Mouse (Mus musculus): ENCODE data around the gene Bpi. TPM values are rescaled to one million over a fixed set of nuclear protein-coding genes. Genes with fewer than 3 reads are reported as not detected.

Bpi gene
- polyA plus RNA-seq, 1 experiment, result 0.06 TPM

DNA sequence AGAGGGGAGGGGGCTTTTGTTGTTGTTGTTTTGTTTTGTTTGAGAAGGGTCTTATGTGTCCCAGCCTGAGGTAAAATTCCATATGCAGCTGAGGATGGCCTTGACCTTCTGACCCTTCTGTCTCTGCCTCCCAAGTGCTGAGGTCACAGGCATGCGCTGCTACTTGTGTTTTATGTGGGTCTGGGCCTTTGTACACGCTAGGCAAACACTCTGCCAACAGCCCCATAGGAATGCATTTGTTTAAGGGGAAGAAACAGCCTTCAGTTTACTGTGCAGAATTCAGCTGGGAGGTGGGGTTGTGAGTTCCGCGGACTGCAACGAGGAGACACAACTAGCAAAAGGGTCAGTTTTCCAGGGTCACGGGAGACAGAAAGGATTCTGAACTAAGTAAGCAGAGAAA is 27.3 kb upstream of the Bpi start:
- 64% methylated on average over 6 of the region's 6 CpGs for WGBS
- no peak overlapping the region for H3K4me3 ChIP-seq (ENCODE audit: insufficient read depth, low read depth, low read length)
- H3K27me3 ChIP-seq (replicated peaks; ENCODE audit: control insufficient read depth, insufficient read depth, low read length), result no peaks in the 10 kb centered on the region
- DNase-seq, result no peak
- no peak for TF ChIP-seq CTCF (conservative IDR thresholded peaks at IDR 0.05; ENCODE audit: insufficient read depth, insufficient read length, low read depth, low read length)
- TF ChIP-seq POLR2A (IDR thresholded peaks at IDR 0.05; ENCODE audit: low read depth, low read length), result no peak
- no peaks in the 10 kb centered on the region for H3K36me3 ChIP-seq (ENCODE audit: control insufficient read depth, insufficient read depth, low read length)
- H3K27ac ChIP-seq (ENCODE audit: insufficient read depth, low read depth, low read length), result no peak overlapping the region
- peaks cover 3% of the 10 kb centered on the region; the same call in 1 of the 2 replicates for H3K4me1 ChIP-seq (ENCODE audit: control insufficient read depth, insufficient read depth, low read length)

DNA sequence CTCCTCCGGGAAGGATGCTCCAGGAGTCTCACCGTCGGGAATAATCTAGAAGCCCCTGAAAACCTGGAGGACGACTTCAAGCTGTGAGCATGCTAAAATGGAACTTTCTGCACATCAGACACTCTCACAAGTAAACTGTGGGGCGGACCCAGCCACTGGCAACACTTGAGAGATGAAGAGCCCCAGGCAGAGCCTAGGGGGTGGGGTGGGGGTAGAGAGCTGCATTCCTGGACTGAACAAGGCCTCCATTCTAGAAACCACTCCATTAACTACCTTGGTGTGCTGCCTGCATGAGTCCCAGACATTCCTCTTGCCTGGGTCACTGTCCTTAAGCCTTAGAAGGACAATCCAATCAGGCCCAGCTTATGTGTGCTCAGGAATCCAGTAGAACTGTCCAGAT is 26.8 kb upstream of the Bpi start:
- Histone ChIP-seq H3K27ac (ENCODE audit: insufficient read depth, low read depth, low read length) (no peak overlapping the region), H3K4me1 (ENCODE audit: control insufficient read depth, insufficient read depth, low read length) (peaks cover 3% of the 10 kb centered on the region; the same call in 1 of the 2 replicates)
- TF ChIP-seq CTCF (conservative IDR thresholded peaks at IDR 0.05; ENCODE audit: insufficient read depth, insufficient read length, low read depth, low read length) (no peak), POLR2A (IDR thresholded peaks at IDR 0.05; ENCODE audit: low read depth, low read length) (no peak)

DNA sequence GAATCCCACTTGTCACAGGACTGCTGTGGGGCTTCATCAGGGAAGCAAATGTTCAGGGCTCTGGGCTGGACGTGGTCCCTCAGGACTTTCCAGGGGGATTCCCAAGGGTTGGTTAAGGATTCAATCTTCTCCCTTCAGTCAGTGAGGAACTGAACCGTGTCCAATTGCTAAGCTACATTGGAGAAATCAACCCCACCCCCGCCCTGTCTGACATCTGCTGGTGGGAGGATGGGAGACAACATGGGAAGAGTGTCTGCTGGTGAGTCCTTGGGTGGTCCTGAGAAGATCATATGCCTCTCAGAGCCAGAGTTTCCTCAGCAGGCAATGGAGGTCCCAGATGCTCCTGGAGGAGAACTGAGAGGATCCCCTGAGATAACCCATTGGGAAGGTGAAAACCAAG is 25.5 kb upstream of the Bpi start:
- H3K4me3 ChIP-seq (ENCODE audit: insufficient read depth, low read depth, low read length), result no peak overlapping the region
- no peaks in the 10 kb centered on the region for H3K36me3 ChIP-seq (ENCODE audit: control insufficient read depth, insufficient read depth, low read length)
- TF ChIP-seq CTCF (conservative IDR thresholded peaks at IDR 0.05; ENCODE audit: insufficient read depth, insufficient read length, low read depth, low read length) (no peak), POLR2A (IDR thresholded peaks at IDR 0.05; ENCODE audit: low read depth, low read length) (no peak)
- DNase-seq, result no peak
- H3K4me1 ChIP-seq (ENCODE audit: control insufficient read depth, insufficient read depth, low read length), result peaks cover 3% of the 10 kb centered on the region; the same call in 1 of the 2 replicates
- H3K27ac ChIP-seq (ENCODE audit: insufficient read depth, low read depth, low read length), result no peak overlapping the region
- WGBS, result 50% methylated on average over 3 of the region's 3 CpGs
- no peaks in the 10 kb centered on the region for H3K27me3 ChIP-seq (replicated peaks; ENCODE audit: control insufficient read depth, insufficient read depth, low read length)

More for the DNA sequence above, 26.8 kb upstream of the Bpi start:
- no peaks in the 10 kb centered on the region for H3K27me3 ChIP-seq (replicated peaks; ENCODE audit: control insufficient read depth, insufficient read depth, low read length)
- WGBS, result 77% methylated on average over 5 of the region's 5 CpGs
- H3K4me3 ChIP-seq (ENCODE audit: insufficient read depth, low read depth, low read length), result no peak overlapping the region
- no peaks in the 10 kb centered on the region for H3K36me3 ChIP-seq (ENCODE audit: control insufficient read depth, insufficient read depth, low read length)
- no peak for DNase-seq

DNA sequence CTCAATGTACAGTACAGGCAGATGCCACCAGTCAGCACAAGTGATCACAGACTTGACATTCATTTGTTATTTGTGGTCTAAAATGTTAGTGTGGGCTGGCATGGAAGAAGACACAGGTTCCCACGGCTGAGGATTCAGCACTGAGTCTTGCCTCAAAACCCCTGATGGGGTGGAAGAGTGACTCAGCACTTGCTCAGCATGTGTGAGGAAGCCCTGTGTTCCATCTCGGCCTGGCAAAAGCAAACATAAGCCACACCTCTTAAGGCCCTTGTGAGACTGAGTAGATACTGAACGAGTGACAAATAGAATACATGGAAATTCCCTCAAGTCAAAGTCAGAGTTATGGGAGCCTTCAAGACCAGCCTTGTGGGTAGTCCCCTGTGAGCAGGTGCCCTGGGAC is 24.8 kb upstream of the Bpi start:
- DNase-seq, result no peak
- 73% methylated on average over 3 of the region's 3 CpGs for WGBS
- Histone ChIP-seq H3K4me1 (ENCODE audit: control insufficient read depth, insufficient read depth, low read length) (peaks cover 3% of the 10 kb centered on the region; the same call in 1 of the 2 replicates), H3K36me3 (ENCODE audit: control insufficient read depth, insufficient read depth, low read length) (no peaks in the 10 kb centered on the region), H3K27ac (ENCODE audit: insufficient read depth, low read depth, low read length) (no peak overlapping the region), H3K27me3 (replicated peaks; ENCODE audit: control insufficient read depth, insufficient read depth, low read length) (no peaks in the 10 kb centered on the region), H3K4me3 (ENCODE audit: insufficient read depth, low read depth, low read length) (no peak overlapping the region)
- TF ChIP-seq POLR2A (IDR thresholded peaks at IDR 0.05; ENCODE audit: low read depth, low read length) (no peak), CTCF (conservative IDR thresholded peaks at IDR 0.05; ENCODE audit: insufficient read depth, insufficient read length, low read depth, low read length) (no peak)

DNA sequence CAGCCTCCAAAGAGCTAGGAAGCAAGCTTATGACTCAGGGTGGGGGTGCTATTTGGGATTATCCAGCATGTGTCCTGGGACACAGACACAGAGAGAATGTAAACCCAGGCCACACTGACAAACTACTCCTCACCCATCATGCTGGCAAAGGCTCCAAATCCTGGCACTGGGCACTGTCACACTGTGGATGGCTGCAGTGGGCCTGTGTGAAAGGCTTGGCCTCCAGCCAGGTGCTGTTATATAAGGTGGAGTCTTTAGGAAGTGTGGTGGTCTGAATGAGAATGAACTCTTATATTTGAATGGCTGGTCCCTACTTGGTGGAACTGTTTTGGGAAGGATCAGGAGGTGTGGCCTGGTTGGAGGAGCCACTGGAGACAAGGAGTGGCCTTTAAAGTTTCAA is 21.2 kb upstream of the Bpi start:
- Histone ChIP-seq H3K4me3 (ENCODE audit: insufficient read depth, low read depth, low read length) (no peak overlapping the region), H3K27me3 (replicated peaks; ENCODE audit: control insufficient read depth, insufficient read depth, low read length) (no peaks in the 10 kb centered on the region), H3K4me1 (ENCODE audit: control insufficient read depth, insufficient read depth, low read length) (no peaks in the 10 kb centered on the region), H3K36me3 (ENCODE audit: control insufficient read depth, insufficient read depth, low read length) (no peaks in the 10 kb centered on the region), H3K27ac (ENCODE audit: insufficient read depth, low read depth, low read length) (no peak overlapping the region)
- TF ChIP-seq POLR2A (IDR thresholded peaks at IDR 0.05; ENCODE audit: low read depth, low read length), result no peak
- no peak for DNase-seq

DNA sequence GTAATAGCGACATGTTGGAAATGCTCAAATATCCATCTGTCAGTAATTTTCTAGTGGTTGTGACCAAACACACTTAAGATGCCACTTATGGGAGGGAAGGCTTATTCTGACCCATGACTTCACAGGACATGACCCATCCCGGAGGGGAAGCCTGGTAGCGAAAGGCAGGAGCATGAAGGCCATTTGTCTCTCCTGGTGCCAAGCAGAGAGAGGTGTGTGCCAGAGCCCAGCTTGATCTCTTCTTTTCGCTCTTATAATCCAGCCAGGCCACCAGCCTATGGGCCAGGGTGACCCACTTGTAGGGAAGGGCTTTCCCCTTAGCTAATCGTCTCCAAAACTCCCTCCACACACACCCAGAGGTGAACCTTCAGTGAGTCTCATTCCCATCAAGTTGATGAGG is 19.8 kb upstream of the Bpi start:
- Histone ChIP-seq H3K27ac (ENCODE audit: insufficient read depth, low read depth, low read length) (no peak overlapping the region), H3K36me3 (ENCODE audit: control insufficient read depth, insufficient read depth, low read length) (no peaks in the 10 kb centered on the region), H3K4me1 (ENCODE audit: control insufficient read depth, insufficient read depth, low read length) (no peaks in the 10 kb centered on the region), H3K27me3 (replicated peaks; ENCODE audit: control insufficient read depth, insufficient read depth, low read length) (no peaks in the 10 kb centered on the region), H3K4me3 (ENCODE audit: insufficient read depth, low read depth, low read length) (no peak overlapping the region)
- WGBS, result 85% methylated on average over 5 of the region's 5 CpGs
- DNase-seq, result no peak
- TF ChIP-seq POLR2A (IDR thresholded peaks at IDR 0.05; ENCODE audit: low read depth, low read length) (no peak), CTCF (conservative IDR thresholded peaks at IDR 0.05; ENCODE audit: insufficient read depth, insufficient read length, low read depth, low read length) (no peak)

DNA sequence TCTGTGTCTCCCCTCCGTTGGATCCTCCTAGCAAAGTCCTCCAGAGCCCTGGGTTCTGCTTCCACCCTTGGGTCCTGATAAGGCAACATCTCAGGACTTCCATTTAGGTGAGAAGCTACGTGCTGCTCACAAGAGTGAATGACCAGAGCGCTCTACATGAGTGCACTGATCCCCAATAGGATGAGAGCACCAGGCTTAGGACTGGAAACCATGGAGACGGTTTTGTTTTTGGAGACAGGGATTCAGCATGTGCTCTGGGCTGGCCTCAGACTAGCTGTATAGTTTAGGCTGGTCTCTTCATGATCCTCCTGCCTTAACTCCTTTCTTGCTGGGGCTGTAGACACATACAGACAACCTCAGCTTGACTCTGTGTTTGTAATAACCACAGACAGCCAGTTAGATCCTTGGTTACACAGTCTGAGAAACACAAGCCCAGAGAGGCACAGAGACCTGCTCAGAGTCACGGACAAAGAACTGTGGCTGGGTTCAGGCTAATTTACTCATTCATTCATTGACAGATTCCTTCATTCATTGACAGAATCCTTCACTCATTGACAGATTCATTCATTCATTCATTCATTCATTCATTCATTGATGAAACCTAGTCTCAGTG is 16.7 kb upstream of the Bpi start:
- H3K4me1 ChIP-seq (ENCODE audit: control insufficient read depth, insufficient read depth, low read length), result no peaks in the 10 kb centered on the region
- no peak overlapping the region for H3K4me3 ChIP-seq (ENCODE audit: insufficient read depth, low read depth, low read length)
- DNase-seq, result peak; percentile 45
- 72% methylated on average over 5 of the region's 5 CpGs for WGBS
- no peak overlapping the region for H3K27ac ChIP-seq (ENCODE audit: insufficient read depth, low read depth, low read length)
- no peaks in the 10 kb centered on the region for H3K36me3 ChIP-seq (ENCODE audit: control insufficient read depth, insufficient read depth, low read length)
- no peak for TF ChIP-seq POLR2A (IDR thresholded peaks at IDR 0.05; ENCODE audit: low read depth, low read length)
- no peak for TF ChIP-seq CTCF (conservative IDR thresholded peaks at IDR 0.05; ENCODE audit: insufficient read depth, insufficient read length, low read depth, low read length)
- no peaks in the 10 kb centered on the region for H3K27me3 ChIP-seq (replicated peaks; ENCODE audit: control insufficient read depth, insufficient read depth, low read length)

Measured in kidney, adult 2 months (tissue).